Mouse (Mus musculus) 416B (cell line): Measurements from ENCODE around the gene Slc1a1.

Experiments
- DNase-seq: peaks from one replicate; pipeline ENCODE4 v3.0.0; 2011; ENCODE audit warnings: low read depth

The Slc1a1 gene

GRCm38 (mm10) chr19:28916492-28916891, 81.6 kb downstream of the Slc1a1 start:
- no peak for DNase-seq

- peak; percentile 73 for DNase-seq
Observed at GRCm38 (mm10) chr19:28917839-28918238, 83.0 kb downstream of the Slc1a1 start.

- peak; percentile 22 for DNase-seq
Observed at GRCm38 (mm10) chr19:28926366-28926765, 91.5 kb downstream of the Slc1a1 start.

GRCm38 (mm10) chr19:28927396-28927795, 92.5 kb downstream of the Slc1a1 start:
- DNase-seq, result no peak

DNA sequence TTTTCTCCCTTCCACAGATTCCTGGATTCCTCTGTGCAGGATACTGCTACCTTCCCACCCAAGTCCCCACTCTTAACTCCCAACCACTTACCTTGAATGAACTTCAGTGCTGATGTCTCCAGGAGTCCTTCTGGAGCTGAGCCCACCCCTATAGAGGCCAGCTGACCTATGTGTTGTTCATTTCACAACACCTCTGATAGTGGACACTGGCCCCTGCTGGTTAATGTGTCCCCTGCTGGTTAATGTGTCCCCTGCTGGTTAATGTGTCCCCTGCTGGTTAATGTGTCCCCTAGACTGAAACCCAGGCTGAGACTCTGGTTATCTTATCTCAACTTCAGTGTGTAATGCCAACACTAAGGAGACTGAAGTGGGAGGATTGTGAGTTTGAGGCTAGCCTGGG, 94.2 kb downstream of the Slc1a1 start:
- no peak for DNase-seq

DNA sequence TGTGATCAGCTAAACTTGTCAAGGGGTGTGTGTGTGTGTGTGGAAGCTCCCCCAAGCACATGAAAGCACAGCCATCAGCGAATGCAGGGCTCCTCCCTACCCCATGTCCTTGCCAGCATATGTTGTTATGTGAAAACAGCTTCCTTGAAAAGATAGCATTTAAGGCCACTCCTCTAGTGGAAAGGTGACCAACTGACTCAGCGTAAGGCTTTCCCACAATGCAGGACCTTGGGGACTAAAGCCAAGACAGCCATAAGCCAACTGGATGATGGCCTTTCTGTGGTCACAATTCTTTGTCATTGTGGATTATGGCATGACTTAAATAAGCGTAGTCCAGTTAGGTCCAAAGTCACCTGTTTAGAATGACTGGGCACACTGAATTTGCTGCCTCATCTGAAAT, 100.0 kb downstream of the Slc1a1 start:
- no peak for DNase-seq

DNA sequence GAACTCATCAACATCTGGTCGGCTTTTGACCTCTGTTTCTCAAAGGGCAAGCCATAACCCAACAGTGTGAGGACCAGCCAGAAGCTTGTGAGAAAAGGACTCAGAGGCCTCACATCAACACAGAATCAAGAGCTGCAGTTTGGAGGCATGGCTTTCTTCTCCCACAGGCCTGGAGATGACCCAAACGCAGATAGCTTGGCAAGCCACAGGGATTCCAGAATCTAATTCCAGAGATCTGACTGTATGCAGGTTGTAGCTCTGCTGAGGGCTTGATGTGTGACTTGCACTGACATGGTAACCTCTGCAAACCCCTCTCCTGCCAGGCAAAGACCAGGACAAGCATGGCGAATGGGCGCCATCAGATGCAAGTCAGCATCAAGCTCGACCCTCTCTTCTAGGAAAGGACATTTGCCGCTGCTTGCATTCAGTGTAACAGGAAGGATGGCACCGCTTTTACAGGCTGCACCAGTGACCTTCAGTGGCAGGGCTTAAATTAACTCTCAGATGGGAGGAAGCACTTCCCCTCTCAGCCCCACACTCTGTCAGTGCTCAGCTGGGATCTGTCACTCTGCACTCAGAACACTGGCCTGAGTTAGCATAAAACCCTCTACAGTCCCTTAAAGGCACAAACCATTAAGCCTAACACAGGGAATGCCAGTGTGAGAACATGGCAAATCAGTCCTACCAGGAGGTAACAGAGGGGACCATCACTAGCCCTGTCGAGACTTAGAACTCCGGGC, 105.5 kb downstream of the Slc1a1 start:
- no peak for DNase-seq

DNA sequence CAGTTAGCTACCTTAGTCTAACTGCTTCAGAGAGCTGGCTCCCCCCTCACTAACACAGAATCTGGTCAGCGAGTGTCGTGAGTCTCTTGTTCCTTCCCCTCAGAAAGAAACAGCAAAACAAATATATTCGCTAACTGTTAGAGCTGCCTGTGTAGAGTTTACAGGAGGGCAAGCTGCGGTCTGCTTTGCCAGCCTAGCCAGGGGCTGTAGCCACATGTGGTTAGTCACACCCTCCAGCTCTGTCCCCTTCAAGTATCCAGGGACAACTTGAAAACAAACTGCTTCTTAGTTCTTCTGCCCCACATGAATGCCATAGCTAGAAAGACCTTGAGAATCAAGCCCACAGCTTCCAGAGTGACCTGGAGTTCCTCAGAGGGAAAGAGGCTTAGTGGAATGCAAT, 106.4 kb downstream of the Slc1a1 start:
- no peak for DNase-seq

GRCm38 (mm10) chr19:28946782-28947181, 111.9 kb downstream of the Slc1a1 start:
- no peak for DNase-seq

- no peak for DNase-seq
Observed at GRCm38 (mm10) chr19:28947311-28947710, 112.5 kb downstream of the Slc1a1 start.

- DNase-seq, result no peak
Observed at GRCm38 (mm10) chr19:28951251-28951650, 116.4 kb downstream of the Slc1a1 start.

GRCm38 (mm10) chr19:28963113-28963512, 128.3 kb downstream of the Slc1a1 start:
- no peak for DNase-seq

GRCm38 (mm10) chr19:28963513-28963841, 128.6 kb downstream of the Slc1a1 start:
- DNase-seq, result no peak
